Mouse (Mus musculus) lung, postnatal 0 days (tissue): Measurements from ENCODE around the gene Tspan18. TPM values are rescaled to one million over a fixed set of nuclear protein-coding genes. Genes with fewer than 3 reads are reported as not detected.
A peak's percentile ranks its signal among the peaks of the same experiment; 100 is the strongest.

ENCODE experiments used
- ATAC-seq: fragments of 200-750 bp; cut with Nextera tagmentation; 2 replicates; pipeline ENCODE4 v1.8.0; 2017; ENCODE audit warnings: moderate library complexity
- DNase-seq: peaks from one replicate; pipeline ENCODE4 v3.0.0-alpha.2; 2016; ENCODE audit warnings: low spot score
- H3K27ac ChIP-seq: fragments of 300-500 bp; sonication (generic); 2 replicates; pipeline ENCODE4 v1.5.1; 2014; ENCODE audit warnings: antibody characterized with exemption, mild to moderate bottlenecking, low read length, mixed read lengths
- H3K27me3 ChIP-seq: fragments of 300-500 bp; sonication (generic); replicated peaks from 2 replicates; pipeline ENCODE4 v1.6.1; 2014; ENCODE audit warnings: low read length, mixed read lengths; ENCODE audit not compliant: insufficient read depth
- H3K36me3 ChIP-seq: fragments of 300-500 bp; sonication (generic); 2 replicates; pipeline ENCODE4 v1.6.1; 2014; ENCODE audit warnings: low read length, mixed read lengths; ENCODE audit not compliant: insufficient read depth
- H3K4me1 ChIP-seq: fragments of 300-500 bp; sonication (generic); 2 replicates; pipeline ENCODE4 v1.6.1; 2014; ENCODE audit warnings: antibody characterized with exemption, low read depth, low read length, mixed read lengths; ENCODE audit not compliant: insufficient read depth
- H3K4me2 ChIP-seq: fragments of 300-500 bp; sonication (generic); replicated peaks from 2 replicates; pipeline ENCODE4 v1.6.1; 2014; ENCODE audit warnings: low read depth, mild to moderate bottlenecking, low read length, moderate library complexity, mixed read lengths
- H3K4me3 ChIP-seq: fragments of 300-500 bp; sonication (generic); 2 replicates; pipeline ENCODE4 v1.5.1; 2014; ENCODE audit warnings: low read depth, low read length
- H3K9ac ChIP-seq: fragments of 300-500 bp; sonication (generic); replicated peaks from 2 replicates; pipeline ENCODE4 v1.6.1; 2014; ENCODE audit warnings: low read depth, mild to moderate bottlenecking
- H3K9me3 ChIP-seq: fragments of 300-500 bp; sonication (generic); 2 replicates; pipeline ENCODE4 v1.6.1; 2016; ENCODE audit warnings: low read length, mixed read lengths
- CTCF ChIP-seq: IDR thresholded peaks from 2 replicates; pipeline ENCODE4 v1.5.1; 2016; ENCODE audit warnings: antibody characterized with exemption, mild to moderate bottlenecking
- EP300 ChIP-seq: IDR thresholded peaks from 2 replicates; pipeline ENCODE4 v1.6.1; 2016; ENCODE audit warnings: antibody characterized with exemption, mild to moderate bottlenecking, control low read depth
- WGBS: fragments of 180-500 bp; shearing (Covaris S2); extraction: QIAGEN DNeasy Blood & Tissue Kit; methylation state at CpG from one replicate; pipeline ENCODE4 v1.1.7; 2014; 5-methylcytosine and 5-hydroxymethylcytosine counted together
- polyA plus RNA-seq: library from polyadenylated mRNA; unstranded; fragments of >200 nt; fragmentation: Nextera tagmentation; extraction: Ambion mirVana; gene quantifications from 2 replicates; pipeline ENCODE4 v1.2.1, GENCODE M21; 2015

Gene Tspan18
- polyA plus RNA-seq, 1 experiment from 2014 or later, result 36.4 TPM

DNA sequence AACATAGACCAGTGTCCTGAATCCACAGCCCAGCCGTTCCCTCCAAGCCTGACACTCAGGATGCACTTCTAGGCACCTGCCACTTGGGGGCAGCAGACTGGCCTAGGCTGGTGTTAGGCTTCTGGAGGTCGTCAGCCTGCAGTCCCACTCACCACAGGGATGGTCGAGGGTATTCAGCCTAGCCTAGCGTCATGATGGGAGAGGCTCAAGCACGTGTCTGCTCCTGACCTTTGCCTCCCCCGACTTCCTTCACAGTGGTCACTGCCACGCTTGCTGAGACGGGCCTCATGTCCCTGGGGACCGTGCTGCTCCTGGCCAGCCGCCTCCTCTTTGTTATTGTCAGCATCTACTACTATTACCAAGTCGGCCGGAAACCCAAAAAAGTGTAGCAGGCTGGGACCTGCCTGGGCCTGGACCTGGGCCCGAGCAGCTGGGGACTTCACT is 134.8 kb downstream of the Tspan18 start:
- peak; percentile 57 for DNase-seq
- H3K9ac ChIP-seq, result no peak overlapping the region
- peak; percentile 96 for TF ChIP-seq CTCF
- no peak for TF ChIP-seq EP300

GRCm38 (mm10) chr2:93198846-93199245 is 135.5 kb downstream of the Tspan18 start:
- WGBS, result 10% methylated on average over 3 of the region's 3 CpGs
- Histone ChIP-seq H3K4me2 (no peak overlapping the region), H3K27ac (no peak overlapping the region), H3K9me3 (no peaks in the 10 kb centered on the region), H3K4me1 (no peaks in the 10 kb centered on the region), H3K9ac (no peak overlapping the region), H3K36me3 (no peaks in the 10 kb centered on the region), H3K4me3 (no peak overlapping the region), H3K27me3 (no peaks in the 10 kb centered on the region)
- peak; percentile 96 for TF ChIP-seq CTCF
- no peak for TF ChIP-seq EP300
- DNase-seq, result peak; percentile 77
- peak; percentile 61 for ATAC-seq

More for the DNA sequence above, 134.8 kb downstream of the Tspan18 start:
- Histone ChIP-seq H3K9me3 (no peaks in the 10 kb centered on the region), H3K4me3 (no peak overlapping the region), H3K4me2 (no peak overlapping the region), H3K27me3 (no peaks in the 10 kb centered on the region), H3K27ac (no peak overlapping the region), H3K4me1 (no peaks in the 10 kb centered on the region), H3K36me3 (no peaks in the 10 kb centered on the region)
- 40% methylated on average over 13 of the region's 13 CpGs for WGBS
- ATAC-seq, result peak; percentile 40

GRCm38 (mm10) chr2:93193806-93194205 is 140.5 kb downstream of the Tspan18 start:
- Histone ChIP-seq H3K9me3 (no peaks in the 10 kb centered on the region), H3K27me3 (no peaks in the 10 kb centered on the region), H3K4me2 (no peak overlapping the region), H3K4me3 (no peak overlapping the region), H3K36me3 (no peaks in the 10 kb centered on the region), H3K4me1 (peaks cover 16% of the 10 kb centered on the region), H3K27ac (no peak overlapping the region), H3K9ac (no peak overlapping the region)
- TF ChIP-seq CTCF (no peak), EP300 (no peak)
- 53% methylated on average over 4 of the region's 4 CpGs for WGBS
- DNase-seq (no peak), ATAC-seq (no peak)

GRCm38 (mm10) chr2:93192671-93193080 is 141.6 kb downstream of the Tspan18 start:
- Histone ChIP-seq H3K27ac (no peak overlapping the region), H3K4me2 (no peak overlapping the region), H3K36me3 (no peaks in the 10 kb centered on the region), H3K27me3 (no peaks in the 10 kb centered on the region), H3K9me3 (no peaks in the 10 kb centered on the region), H3K9ac (no peak overlapping the region), H3K4me1 (peaks cover 16% of the 10 kb centered on the region), H3K4me3 (no peak overlapping the region)
- 13% methylated on average over 6 of the region's 6 CpGs for WGBS
- ATAC-seq (no peak), DNase-seq (peak; percentile 41)
- TF ChIP-seq EP300 (no peak), CTCF (no peak)

GRCm38 (mm10) chr2:93192182-93192560 is 142.1 kb downstream of the Tspan18 start:
- H3K4me2 ChIP-seq, result no peak overlapping the region
- no peaks in the 10 kb centered on the region for H3K9me3 ChIP-seq
- WGBS, result 38% methylated on average over 9 of the region's 9 CpGs
- no peaks in the 10 kb centered on the region for H3K36me3 ChIP-seq
- peaks cover 16% of the 10 kb centered on the region for H3K4me1 ChIP-seq
- no peaks in the 10 kb centered on the region for H3K27me3 ChIP-seq
- H3K27ac ChIP-seq, result no peak overlapping the region
- TF ChIP-seq CTCF (no peak), EP300 (no peak)
- DNase-seq (no peak), ATAC-seq (no peak)
- no peak overlapping the region for H3K4me3 ChIP-seq
- H3K9ac ChIP-seq, result no peak overlapping the region

DNA sequence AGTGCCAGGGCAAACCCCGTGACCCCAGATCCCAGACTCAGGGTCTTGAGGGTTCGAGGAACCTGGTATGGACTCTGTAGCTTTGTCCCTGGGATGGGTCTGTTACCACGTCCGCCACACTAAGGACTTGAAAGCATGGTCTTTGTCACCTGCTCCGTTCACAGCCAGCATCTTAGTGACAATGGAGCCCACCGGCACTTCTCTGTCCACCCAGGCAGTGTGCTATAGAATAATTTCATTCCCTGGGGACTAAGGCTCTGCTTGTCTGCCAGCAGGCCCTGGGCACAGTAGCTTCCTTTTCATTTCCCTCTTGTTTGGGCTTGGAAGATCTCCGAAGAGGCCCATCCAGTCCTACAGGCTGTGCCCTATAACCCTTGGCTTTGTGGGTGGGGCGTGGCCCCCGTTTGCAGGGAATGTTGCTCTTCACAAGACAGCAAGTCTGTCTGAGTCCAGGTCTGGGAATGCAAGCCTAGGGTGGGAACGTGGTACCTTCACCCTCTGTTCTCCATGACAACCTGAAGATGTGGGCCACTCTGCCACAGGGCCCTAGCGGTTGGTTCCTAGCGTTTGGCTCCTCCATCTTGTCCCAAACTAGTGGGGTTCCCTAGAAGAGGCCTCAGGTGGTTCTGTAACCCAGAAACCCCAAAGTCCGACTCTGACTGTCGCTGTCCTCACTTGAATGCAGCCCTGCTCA is 142.7 kb downstream of the Tspan18 start:
- ATAC-seq, result no peak
- H3K4me2 ChIP-seq, result no peak overlapping the region
- no peak overlapping the region for H3K27ac ChIP-seq
- H3K36me3 ChIP-seq, result no peaks in the 10 kb centered on the region
- H3K4me3 ChIP-seq, result no peak overlapping the region
- no peak for DNase-seq
- TF ChIP-seq EP300 (no peak), CTCF (no peak)
- H3K9me3 ChIP-seq, result no peaks in the 10 kb centered on the region
- H3K9ac ChIP-seq, result no peak overlapping the region
- H3K4me1 ChIP-seq, result peaks cover 16% of the 10 kb centered on the region
- 69% methylated on average over 14 of the region's 14 CpGs for WGBS
- no peaks in the 10 kb centered on the region for H3K27me3 ChIP-seq
